Mouse (Mus musculus) urinary bladder, postnatal 25 days (tissue): Measurements from ENCODE around the gene Sorcs2.

Experiments
- DNase-seq: peaks from one replicate; pipeline ENCODE4 v3.0.0; 2022; ENCODE audit warnings: low spot score

Sorcs2 gene

DNA sequence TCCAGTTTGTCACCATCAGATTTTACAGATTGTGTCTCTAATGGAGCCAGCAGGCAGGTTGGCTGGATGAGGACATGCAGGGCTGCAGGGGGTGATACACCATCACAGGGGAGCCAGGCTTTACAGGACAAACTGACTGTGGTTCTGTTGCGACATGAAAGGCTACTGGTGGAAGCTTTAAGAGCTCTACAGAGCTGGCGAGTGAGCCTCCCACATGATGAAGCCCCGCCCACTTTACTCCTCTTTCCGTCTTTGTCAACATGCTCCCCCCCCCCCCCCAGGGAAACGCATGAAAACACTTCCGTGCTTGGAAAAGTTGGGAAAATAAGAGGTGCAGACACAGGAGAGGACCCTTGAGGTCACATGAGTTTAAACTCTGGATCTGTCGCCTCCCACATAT is 219.7 kb downstream of the Sorcs2 start:
- DNase-seq, result no peak

DNA sequence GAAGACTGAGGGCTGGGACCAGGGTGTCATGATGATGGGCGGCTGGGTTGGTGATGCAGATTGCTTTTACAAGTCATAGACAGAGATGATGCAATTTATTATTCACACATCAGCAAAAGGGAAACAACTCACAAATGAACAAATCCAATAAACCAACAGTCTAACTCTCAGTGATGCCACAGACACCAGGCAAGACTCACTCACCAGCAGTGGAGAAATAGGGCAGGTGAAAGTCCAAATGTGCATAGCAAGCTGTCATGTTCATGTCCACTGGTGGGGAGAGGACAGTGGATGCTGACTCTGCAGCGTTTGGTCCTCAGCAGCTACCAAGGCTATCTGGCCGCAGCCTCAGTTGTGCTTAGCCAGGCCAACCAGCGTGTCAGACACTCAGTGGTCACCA is 221.1 kb downstream of the Sorcs2 start:
- DNase-seq, result no peak

DNA sequence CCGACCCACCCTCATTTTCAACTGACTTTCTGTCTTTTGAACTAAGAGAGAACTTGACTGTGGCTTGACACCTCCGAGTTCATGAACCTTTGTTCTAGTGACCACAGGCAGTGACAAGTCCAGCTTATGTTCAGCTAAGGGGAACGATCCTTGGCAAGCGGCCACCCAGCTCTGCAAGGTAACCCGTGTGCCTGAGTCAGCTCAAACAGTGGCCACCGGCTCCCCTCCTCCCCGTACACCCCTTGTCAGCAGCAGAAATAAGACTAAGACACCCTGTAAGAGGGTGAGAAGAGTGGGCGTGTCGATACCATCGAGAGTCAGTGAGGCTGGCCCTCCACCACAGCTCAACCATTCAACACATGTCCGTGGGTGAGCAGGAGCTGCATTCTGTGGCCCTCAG is 221.5 kb downstream of the Sorcs2 start:
- peak; percentile 56 for DNase-seq

DNA sequence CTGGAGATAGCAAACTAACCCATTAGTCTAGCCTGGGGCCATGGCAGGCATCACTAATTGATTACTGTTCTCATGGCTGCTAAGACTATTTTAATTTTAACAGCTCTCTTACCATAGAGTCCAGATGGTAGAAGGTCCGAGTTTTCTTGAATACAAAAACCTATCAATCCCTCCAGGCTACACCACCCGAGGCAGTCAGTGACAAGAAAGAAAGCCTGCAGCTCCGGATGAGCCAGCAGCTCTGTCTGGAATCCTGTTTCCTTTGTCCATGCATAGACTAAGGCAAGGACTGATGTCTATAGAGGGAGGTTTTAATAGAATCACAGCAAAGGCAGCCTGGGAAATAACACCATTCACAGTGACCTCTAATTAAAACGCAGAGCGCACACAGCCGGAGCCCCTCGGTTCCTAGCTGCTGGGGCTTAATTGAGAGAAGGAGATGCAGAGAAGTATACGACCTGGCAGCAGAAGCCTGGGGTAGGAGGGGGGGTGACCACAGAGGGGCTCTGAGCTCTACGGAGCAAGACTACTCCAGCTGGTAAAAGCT is 223.3 kb downstream of the Sorcs2 start:
- DNase-seq, result no peak

DNA sequence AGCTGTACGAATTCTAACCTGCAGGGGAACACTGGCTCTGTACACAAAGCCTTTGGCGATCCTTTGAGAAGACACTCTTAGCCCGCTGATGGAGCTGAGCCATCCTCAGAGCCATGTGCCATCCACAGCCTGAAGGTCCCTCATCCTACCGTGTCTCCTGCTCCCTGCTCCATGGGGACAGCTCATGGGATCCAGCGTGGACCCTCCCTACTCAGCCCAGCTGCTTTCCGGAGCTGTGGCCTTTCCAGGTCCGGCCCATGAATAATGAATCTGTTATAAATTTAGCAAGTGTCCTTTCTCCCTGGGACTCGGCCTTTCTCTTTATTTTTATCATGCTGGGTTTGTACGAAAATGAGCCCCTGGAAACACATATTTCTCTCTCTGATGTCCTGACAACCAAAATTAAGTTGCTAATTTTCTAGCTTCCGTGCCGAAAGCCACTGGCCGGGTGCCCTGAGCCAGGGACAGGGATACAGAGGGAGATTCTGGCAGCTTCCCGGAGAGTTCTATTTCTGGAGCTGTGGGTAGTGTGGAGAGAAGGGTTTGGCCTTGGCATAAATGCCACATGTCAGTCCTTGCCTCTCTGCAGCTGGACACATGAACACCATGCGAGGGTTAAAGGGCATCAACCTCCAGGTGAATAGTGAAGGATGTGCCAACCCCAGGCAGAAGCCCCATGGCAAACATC is 228.8 kb downstream of the Sorcs2 start:
- no peak for DNase-seq

DNA sequence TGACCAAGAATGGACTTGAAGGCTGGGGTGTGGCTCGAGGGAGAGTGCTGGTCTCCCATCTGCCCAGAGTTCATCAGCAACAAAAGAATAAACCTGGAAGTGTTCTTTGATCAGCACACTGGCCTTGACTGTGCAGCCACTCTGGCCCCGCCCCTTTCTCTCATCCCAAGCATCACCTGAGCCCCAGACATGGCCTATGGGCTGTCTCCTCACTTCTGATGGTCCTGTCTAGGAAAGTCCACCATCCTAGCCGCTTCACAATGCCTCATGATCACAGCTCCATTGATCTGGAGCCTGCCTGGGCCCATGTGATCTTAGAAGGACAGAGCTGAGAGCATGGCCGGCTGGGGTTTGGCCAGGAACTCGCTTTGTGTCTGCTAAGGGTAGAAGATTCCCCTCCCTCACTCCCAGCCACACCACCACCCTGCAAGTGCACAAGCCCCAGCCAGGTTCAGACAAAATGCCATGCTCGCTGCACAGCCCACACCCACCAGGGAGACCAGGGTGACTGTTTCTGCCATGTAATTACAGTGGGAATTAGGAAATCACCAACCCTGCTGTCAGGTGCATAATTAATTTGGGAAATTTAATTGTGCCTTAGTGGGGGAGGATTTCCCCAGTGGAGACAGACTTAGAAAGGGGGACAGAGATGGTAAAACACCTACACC is 231.5 kb downstream of the Sorcs2 start:
- DNase-seq, result no peak

DNA sequence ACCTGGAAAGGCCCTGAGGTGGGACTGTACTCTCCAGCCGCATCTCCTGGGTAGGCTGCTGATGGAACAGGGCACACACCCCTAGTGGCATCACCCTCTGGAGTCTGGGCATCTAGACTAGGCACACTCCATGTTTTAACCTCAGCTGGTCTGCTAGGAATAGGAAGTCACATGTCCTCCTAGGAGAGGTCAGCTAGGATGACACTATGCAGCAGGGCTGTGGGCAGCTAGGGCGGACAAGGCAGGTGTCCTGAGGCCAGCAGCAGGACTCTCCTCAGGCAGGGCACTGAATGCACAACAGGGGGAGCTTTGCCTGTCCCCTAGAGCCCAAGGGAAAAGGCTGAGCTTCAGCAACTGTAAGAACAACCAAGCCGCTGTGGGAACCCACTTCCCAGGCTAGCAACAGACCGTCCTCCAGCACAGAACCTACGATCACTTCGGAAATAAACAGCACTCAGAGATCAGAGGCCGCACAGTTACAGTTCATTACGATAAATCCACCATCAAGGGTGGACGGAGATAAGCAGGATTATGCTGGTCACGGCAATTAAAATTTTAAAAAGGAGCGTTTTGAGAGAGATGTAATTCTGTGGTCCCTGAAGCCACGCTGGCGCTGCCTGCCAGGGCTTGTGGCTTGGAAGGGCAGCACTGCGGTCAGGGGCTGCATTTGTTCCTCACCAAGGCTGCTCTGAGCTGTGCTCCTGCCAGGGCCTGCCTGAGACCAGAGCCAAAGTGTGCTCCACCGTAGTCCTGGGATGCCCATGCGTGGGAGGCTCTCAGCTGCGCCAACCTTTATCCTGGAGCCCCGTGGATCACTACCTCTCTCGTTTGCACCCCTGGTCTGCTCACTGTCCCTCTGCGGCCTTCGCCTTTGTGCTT is 232.3 kb downstream of the Sorcs2 start:
- no peak for DNase-seq

DNA sequence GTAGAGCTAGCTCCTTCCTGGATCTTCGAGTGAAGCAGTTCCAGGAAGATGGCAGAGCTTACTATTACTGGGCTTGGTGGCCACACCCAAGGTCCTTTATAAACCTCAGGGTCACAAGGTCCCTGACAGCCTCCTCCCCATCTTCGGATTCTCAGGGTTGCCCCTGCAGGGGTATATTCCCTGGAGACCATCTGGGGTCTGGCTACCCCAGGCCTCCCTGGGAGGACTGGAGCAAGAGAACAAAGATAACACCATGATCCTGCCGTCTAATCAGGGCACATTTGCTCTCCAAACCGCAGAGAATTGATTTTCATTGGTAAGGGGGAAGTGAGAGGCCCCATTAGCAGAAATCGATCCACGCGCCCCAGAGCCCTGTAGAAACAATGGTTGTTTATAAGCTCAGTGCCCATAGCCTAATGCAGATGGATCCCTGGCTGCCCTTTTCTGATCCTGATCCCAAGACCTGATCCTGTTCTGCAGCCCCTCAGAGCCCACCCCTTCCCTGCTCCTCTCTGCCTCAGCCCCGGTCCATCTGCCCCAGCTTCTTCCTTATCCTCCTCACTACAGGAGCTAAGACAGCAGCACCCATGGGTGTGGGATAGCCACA is 243.0 kb downstream of the Sorcs2 start:
- DNase-seq, result no peak

DNA sequence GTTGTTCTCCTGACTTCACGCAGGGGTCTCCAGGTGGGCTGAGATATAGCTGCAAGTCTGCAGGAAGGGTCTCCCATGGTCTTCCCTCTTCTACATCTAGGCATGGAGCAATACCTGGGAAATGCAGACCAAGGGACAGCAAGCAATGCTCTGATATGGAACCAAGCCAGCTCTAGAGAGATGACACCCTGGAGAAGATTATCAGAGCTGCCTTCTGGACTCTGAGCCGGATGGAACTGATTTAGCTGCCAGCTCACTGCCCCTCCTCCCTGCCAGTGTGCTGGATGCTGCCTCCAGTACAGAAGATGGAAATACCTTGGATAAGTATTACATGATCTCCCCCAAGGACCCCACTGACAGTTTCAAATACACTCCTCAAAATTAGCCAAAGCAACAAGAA is 244.7 kb downstream of the Sorcs2 start:
- DNase-seq, result no peak

DNA sequence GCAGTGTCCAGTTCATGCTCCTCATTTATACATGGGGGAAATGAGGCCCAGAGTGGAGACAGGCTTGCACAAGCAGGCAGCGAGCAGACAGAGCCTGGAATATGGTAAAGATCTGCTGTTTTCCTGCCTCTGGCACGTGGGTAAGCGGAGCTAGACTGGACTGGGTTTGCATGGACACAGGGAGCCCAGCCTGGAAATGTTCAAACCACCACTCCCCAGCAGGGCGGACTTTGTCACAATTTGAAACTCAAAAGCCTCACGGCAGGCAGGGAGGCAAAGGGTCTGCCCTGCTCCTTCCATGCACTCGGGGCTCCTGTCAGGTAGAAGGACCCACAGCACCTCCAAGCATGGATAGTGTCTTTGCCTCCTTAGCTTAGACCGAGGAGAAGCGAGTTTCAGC is 246.9 kb downstream of the Sorcs2 start:
- DNase-seq, result no peak

DNA sequence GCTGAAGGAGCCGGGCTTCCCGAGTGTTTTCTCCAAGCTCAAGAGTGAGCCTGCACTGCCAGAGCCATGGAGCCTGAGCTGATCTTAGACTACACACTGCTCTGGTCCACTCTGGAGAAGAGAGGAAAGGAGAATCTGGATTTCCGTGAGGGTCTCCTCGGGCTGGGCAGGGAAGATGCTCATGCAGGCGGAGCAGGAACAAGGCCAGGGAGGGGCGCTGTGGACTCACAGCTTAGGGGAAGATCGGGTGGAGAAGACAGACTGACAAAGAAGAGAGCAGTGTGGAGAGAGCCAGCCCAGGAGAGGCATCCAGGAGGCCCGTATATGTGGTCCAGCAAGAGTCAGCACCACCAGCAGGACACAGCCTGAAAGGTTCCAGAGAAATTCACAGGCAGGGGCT is 248.8 kb downstream of the Sorcs2 start:
- no peak for DNase-seq

DNA sequence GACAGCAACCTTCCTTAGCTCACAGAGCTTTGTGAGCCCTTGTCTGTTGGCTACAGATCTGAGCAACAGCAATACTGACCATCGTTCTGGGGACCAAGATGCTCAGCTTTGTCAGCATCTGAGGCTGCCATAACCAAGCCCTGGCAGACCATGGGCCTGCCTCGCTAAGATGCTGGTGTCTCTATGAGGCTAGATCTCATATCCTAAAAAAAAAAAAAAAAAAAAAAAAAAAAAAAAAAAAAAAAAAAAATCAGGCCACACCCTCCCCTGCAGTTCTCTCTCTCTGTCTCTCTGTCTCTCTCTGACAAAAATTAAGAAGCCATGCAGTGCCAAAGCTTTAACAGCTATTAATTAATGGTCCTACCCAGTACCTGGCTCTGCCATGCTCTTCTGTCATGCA is 251.3 kb downstream of the Sorcs2 start:
- DNase-seq, result no peak

DNA sequence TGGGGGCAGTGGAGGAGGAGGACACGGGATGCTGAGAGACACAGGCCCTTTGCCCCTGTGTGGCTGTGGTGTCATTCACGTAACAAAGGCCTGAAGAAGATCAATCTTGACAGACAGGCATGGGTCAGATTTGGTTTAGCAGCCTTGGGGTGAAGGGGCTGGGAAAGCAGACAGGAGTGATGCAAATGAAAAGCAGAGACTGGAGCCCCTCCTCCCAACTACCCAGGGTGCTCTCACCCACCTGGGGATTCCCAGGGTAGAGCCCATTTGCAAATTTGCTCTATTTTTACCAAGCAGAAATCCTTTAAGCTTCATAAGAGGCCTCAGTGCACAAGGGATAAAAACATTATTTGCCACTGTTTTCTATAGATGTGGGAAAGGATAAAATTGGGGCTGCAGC is 253.4 kb downstream of the Sorcs2 start:
- no peak for DNase-seq

DNA sequence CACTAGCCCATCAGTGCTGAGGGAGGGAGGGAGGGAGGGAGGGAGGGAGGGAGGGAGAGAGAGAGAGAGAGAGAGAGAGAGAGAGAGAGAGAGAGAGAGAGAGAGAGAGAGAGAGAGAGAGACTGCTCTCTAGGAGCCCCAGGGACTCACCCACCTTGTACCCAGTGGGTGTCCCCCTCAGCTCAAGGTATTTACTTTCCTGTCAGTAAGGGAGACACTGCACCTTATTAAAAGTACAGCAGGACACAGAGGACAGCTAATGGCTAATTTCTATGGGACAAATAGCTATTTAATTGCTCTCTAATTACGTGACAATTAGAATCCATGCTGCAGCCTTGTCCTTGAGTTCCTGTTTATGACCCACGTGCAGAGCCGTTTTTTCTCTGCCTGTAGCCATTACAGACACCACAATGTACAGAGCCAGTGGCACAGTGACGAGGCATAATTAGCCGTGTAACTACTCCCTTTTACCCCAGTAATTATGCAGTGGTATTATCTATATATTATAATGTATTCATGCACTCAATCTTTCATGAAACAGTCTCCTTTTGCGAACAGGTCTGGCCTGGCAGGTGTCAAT is 256.2 kb downstream of the Sorcs2 start:
- DNase-seq, result no peak

DNA sequence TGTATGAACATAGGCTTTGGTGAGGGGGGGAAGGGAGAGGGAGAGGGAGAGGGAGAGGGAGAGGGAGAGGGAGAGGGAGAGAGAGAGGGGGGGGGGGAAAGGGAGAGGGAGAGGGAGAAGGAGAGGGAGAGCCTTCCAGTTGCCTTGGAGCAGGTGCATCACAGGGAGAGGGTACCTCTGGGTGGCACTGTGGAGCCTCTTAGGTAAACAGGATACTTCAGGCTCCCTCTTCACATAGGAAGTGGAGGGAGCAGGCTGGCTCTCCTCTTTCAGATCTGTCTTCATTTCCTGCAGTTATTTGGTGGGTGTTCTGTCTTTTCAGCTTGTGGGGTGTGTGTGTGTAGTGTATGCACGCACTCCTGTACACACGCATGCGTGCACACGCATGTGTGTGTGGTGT is 256.8 kb downstream of the Sorcs2 start:
- DNase-seq, result no peak

DNA sequence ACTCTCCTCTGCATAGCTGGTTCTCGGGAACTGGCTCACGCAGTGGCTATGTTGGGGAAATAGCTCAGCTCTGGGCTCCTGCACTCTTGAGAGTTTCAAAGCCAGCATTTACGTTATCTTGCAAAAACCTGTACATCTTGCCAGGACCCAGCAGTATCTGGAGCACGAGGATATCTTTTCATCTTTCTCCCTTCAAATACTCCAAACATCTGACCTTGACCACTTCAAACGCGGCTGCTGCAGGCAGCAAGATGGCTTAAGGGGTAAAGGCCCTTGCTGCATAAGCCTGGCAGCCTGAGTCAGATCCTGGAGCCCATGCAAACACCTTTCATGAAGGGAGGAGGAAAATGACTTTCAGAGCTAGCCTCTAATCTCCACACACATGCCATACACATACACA is 258.2 kb downstream of the Sorcs2 start:
- no peak for DNase-seq

DNA sequence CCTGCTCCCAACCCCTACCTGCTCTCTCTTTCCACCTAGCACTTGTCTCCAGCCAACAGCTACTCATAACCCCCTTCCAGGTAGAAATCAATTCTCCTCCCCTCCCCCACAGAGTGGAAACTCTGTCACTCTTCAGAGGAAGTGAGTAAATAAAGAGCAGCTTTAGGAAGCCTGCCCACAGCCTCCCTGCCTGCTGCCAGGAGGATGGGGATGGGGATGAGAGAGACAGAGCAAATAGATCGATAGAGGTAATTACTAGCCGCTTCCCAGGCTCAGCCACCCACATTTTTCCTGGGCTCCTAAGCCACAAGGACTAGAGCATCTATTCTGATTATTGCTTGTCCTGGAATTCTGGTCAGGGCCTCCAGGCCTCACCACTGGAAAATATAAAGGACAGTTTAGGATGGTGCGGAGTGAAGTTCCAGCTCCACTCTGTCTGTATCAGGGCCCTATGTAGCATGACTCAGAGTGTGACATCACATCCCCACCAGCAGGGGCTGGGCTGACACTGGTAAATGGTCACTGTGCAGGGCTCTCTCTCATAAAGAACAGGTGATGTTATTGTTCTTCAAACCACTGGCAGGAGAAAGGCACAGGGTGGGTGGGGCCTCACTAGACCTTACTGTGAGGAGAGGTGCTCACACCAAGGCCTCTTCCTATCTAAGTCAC is 261.9 kb downstream of the Sorcs2 start:
- DNase-seq, result no peak

DNA sequence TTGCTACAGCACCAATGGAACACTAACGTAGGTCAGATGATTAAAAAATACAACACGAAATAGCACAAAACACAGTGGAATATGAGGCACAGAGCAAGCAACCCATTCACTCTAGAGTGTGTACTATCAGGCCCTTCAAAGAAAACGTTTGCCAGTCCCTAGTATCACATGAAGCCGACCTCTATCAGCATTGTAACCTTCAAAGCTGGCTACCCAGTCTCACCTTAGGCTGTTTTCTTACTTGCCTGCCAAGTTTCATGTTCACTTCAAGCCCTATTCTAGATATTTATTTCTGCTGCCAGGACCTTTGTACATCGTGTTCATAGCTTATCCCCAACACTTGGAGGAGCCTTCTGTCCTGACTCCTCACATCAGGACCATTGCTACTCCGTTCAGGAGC is 263.6 kb downstream of the Sorcs2 start:
- no peak for DNase-seq

DNA sequence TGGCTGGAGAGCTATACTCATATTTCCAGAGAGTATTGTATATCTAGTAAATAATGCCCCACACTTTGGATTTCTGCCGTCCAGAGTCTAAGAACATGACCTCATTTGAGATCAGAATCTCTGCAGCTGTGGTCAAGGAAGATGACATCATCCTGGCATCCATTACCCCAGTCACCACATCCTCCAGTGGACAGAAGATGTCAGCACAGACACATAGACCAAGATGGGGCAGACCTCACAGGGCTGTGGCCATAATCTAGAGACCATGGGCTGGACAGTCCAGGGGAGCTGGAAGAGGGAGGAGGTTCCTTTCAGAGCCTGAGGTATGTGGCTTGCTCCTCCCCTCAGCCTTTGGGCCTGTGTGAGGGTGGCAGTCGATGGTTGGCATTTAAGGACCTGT is 264.0 kb downstream of the Sorcs2 start:
- DNase-seq, result no peak

DNA sequence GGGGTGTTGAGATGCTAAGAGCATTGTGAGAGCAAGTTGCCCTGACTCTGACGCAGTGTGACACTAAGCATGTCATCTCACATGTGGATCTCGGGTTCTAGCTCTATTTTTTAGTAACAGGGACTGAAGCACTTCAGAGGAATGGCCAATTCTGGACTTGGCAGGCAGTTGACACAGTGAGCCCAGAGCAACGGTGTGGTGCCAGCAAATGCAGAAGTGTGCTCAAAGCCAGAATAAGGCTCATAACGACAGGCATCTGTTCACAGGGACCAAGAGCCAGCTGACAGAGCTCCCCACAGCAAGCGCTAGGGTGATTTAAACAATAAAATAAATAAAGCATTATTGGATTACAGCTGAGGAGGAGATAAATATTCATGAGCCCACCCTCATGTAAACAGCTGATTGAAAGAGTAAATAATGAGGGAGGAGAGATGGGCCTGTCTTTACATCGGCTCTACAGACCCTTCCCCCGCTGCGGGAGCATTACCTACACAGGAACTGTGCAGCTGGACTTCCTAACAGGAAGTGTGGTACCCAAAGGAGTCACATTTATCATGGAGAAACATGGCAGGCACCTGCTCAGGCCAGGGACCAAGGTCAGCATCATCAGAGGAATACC is 267.4 kb downstream of the Sorcs2 start:
- DNase-seq, result no peak

DNA sequence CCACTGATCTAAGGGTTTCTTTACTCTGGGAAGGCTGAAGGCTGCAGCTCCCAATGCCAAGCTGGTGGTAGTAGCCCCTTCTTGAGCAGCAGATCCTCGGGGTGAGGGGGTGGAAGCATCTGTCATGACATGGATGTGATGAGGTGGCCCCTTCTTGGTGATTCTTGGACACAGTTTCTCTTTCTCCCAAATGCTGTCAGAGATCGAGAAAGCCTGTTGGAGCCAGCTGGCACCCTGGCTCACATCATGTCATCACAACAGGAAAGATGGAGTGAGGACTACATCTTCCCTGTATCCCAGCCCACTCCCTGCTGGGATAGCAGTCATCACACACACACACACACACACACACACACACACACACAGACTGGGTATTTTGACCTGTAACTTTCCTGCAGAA is 268.3 kb downstream of the Sorcs2 start:
- DNase-seq, result no peak
